Mouse (Mus musculus) MEL (cell line): ENCODE measurements at regions not wholly inside any gene's neighbourhood (a gene's known extent, or its start where the extent isn't known, plus 50 kb on each side); places are given as distances from the start of the nearest gene placed in this dataset.

Experiments used
- DNase-seq: peaks from one replicate; pipeline ENCODE4 v3.0.0; 2011; ENCODE audit warnings: low read depth, low spot score
- H3K27ac ChIP-seq: 2 replicates; pipeline ENCODE4 v1.5.1; 2012; ENCODE audit warnings: low read depth, mild to moderate bottlenecking, control low read depth, low read length, moderate library complexity; ENCODE audit not compliant: control insufficient read depth
- H3K27me3 ChIP-seq, 2 experiments: fragments of 150-350 bp in 1 of 2; sonication (generic) in 1 of 2; 2 replicates each; pipeline ENCODE4 v1.6.1; 2012; ENCODE audit warnings: low read length in 2 of 2, mild to moderate bottlenecking in 2 of 2, improper control_type of control experiment in 1 of 2, moderate library complexity in 1 of 2; ENCODE audit not compliant: insufficient read depth in 2 of 2, control insufficient read depth in 1 of 2
- H3K36me3 ChIP-seq, 2 experiments: 2 replicates each; pipeline ENCODE4 v1.6.1; 2012 to 2014; ENCODE audit warnings: low read length in 2 of 2, improper control_type of control experiment in 1 of 2, inconsistent platforms in 1 of 2, mild to moderate bottlenecking in 1 of 2; ENCODE audit not compliant: insufficient read depth in 2 of 2, control insufficient read depth in 1 of 2
- H3K4me1 ChIP-seq, 2 experiments: fragments of 150-350 bp in 1 of 2; sonication (generic) in 1 of 2; 2 replicates each; pipeline ENCODE4 v1.6.1; 2012; ENCODE audit warnings: low read length in 2 of 2, improper control_type of control experiment in 1 of 2, mild to moderate bottlenecking in 1 of 2; ENCODE audit not compliant: insufficient read depth in 2 of 2, control insufficient read depth in 1 of 2
- H3K4me3 ChIP-seq, 2 experiments: fragments of 150-350 bp in 1 of 2; sonication (generic) in 1 of 2; 2 replicates each; pipeline ENCODE4 v1.5.1; 2012; ENCODE audit warnings: low read depth in 2 of 2, low read length in 2 of 2, mild to moderate bottlenecking in 2 of 2, moderate library complexity in 2 of 2, control low read depth in 1 of 2, improper control_type of control experiment in 1 of 2; ENCODE audit not compliant: control insufficient read depth in 1 of 2, insufficient read depth in 1 of 2
- H3K79me2 ChIP-seq: 2 replicates; pipeline ENCODE4 v1.6.1; 2012; ENCODE audit warnings: mild to moderate bottlenecking, low read length, moderate library complexity; ENCODE audit not compliant: control insufficient read depth, poor library complexity, insufficient read depth
- H3K9ac ChIP-seq: 2 replicates; pipeline ENCODE4 v1.6.1; 2012; ENCODE audit warnings: low read depth, mild to moderate bottlenecking, control low read depth, low read length, moderate library complexity; ENCODE audit not compliant: control insufficient read depth, poor library complexity, severe bottlenecking
- H3K9me3 ChIP-seq: fragments of 150-350 bp; sonication (generic); replicated peaks from 2 replicates; pipeline ENCODE4 v1.6.1; 2012; ENCODE audit warnings: mild to moderate bottlenecking, low read length, improper control_type of control experiment, moderate library complexity; ENCODE audit not compliant: insufficient read depth
- CHD1 ChIP-seq: IDR thresholded peaks from 2 replicates; pipeline ENCODE4 v1.6.1; 2012; ENCODE audit warnings: low read depth, mild to moderate bottlenecking, inconsistent platforms, low read length, improper control_type of control experiment
- CHD2 ChIP-seq: IDR thresholded peaks from 2 replicates; pipeline ENCODE4 v1.6.1; 2011; ENCODE audit warnings: low read length, improper control_type of control experiment
- ETS1 ChIP-seq: IDR thresholded peaks from 2 replicates; pipeline ENCODE4 v1.6.1; 2012; ENCODE audit warnings: low read depth, mild to moderate bottlenecking, inconsistent platforms, low read length, improper control_type of control experiment, moderate library complexity
- GABPA ChIP-seq: IDR thresholded peaks from 2 replicates; pipeline ENCODE4 v1.6.1; 2012; ENCODE audit warnings: low read depth, mild to moderate bottlenecking, inconsistent platforms, low read length, improper control_type of control experiment, moderate library complexity
- GATA1 ChIP-seq: IDR thresholded peaks from 2 replicates; pipeline ENCODE4 v1.6.1; 2011; ENCODE audit warnings: low read depth, low read length, improper control_type of control experiment
- KAT2A ChIP-seq: conservative IDR thresholded peaks from 2 replicates; pipeline ENCODE4 v1.6.1; 2012; ENCODE audit warnings: low read depth, low read length, improper control_type of control experiment, inconsistent platforms
- MAX ChIP-seq: IDR thresholded peaks from 2 replicates; pipeline ENCODE4 v1.6.1; 2011; ENCODE audit warnings: low read length, improper control_type of control experiment
- MAZ ChIP-seq: IDR thresholded peaks from 2 replicates; pipeline ENCODE4 v1.6.1; 2012; ENCODE audit warnings: low read depth, mild to moderate bottlenecking, inconsistent platforms, low read length, improper control_type of control experiment
- MXI1 ChIP-seq: IDR thresholded peaks from 2 replicates; pipeline ENCODE4 v1.6.1; 2011; ENCODE audit warnings: mild to moderate bottlenecking, low read depth, low read length, improper control_type of control experiment
- NELFE ChIP-seq: IDR thresholded peaks from 2 replicates; pipeline ENCODE4 v1.6.1; 2011; ENCODE audit warnings: low read depth, low read length, improper control_type of control experiment
- NRF1 ChIP-seq: IDR thresholded peaks from 2 replicates; pipeline ENCODE4 v1.6.1; 2014; ENCODE audit warnings: low read depth, mild to moderate bottlenecking, inconsistent platforms, low read length, improper control_type of control experiment, moderate library complexity; ENCODE audit not compliant: poor library complexity, insufficient read depth, severe bottlenecking
- POLR2AphosphoS5 ChIP-seq: IDR thresholded peaks from 2 replicates; pipeline ENCODE4 v1.6.1; 2012; ENCODE audit warnings: low read depth, borderline replicate concordance, mild to moderate bottlenecking, inconsistent platforms, low read length, moderate library complexity, mixed read lengths
- SIN3A ChIP-seq: IDR thresholded peaks from 2 replicates; pipeline ENCODE4 v1.6.1; 2012; ENCODE audit warnings: low read length, improper control_type of control experiment, inconsistent platforms
- TAL1 ChIP-seq: IDR thresholded peaks from 2 replicates; pipeline ENCODE4 v1.6.1; 2012; ENCODE audit warnings: mild to moderate bottlenecking, inconsistent platforms, low read length, moderate library complexity, mixed read lengths
- TCF12 ChIP-seq: IDR thresholded peaks from 2 replicates; pipeline ENCODE4 v1.6.1; 2014; ENCODE audit warnings: low read depth, mild to moderate bottlenecking, inconsistent platforms, low read length, improper control_type of control experiment, moderate library complexity
- UBTF ChIP-seq: IDR thresholded peaks from 2 replicates; pipeline ENCODE4 v1.6.1; 2012; ENCODE audit warnings: low read depth, mild to moderate bottlenecking, inconsistent platforms, low read length, improper control_type of control experiment, moderate library complexity, borderline replicate concordance; ENCODE audit not compliant: insufficient read depth
- ZKSCAN1 ChIP-seq: IDR thresholded peaks from 2 replicates; pipeline ENCODE4 v1.6.1; 2012; ENCODE audit warnings: low read depth, mild to moderate bottlenecking, inconsistent platforms, low read length, improper control_type of control experiment, moderate library complexity
- ZNF384 ChIP-seq: IDR thresholded peaks from 2 replicates; pipeline ENCODE4 v1.6.1; 2012; ENCODE audit warnings: low read depth, mild to moderate bottlenecking, inconsistent platforms, low read length, improper control_type of control experiment

GRCm38 (mm10) chr9:43540131-43540530, 203.7 kb upstream of the Nectin1 start:
- Histone ChIP-seq H3K4me3 (no peak overlapping the region), H3K9ac (no peak overlapping the region), H3K36me3 (no peaks in the 10 kb centered on the region), H3K9me3 (no peaks in the 10 kb centered on the region), H3K4me1 (no peaks in the 10 kb centered on the region), H3K27me3 (no peaks in the 10 kb centered on the region), H3K79me2 (no peaks in the 10 kb centered on the region), H3K27ac (no peak overlapping the region)
- DNase-seq: no peak
- TF ChIP-seq GATA1 (no peak), CHD2 (no peak), MXI1 (no peak), POLR2AphosphoS5 (no peak), SIN3A (no peak), GABPA (no peak)

- no peaks in the 10 kb centered on the region for H3K36me3 ChIP-seq
- no peak overlapping the region for H3K9ac ChIP-seq
These were observed 202.6 kb upstream of the Nectin1 start for GRCm38 (mm10) chr9:43541234-43541633.

GRCm38 (mm10) chr9:43542077-43542654, 201.6 kb upstream of the Nectin1 start:
- Histone ChIP-seq H3K36me3 (no peaks in the 10 kb centered on the region), H3K27ac (no peak overlapping the region), H3K9me3 (no peaks in the 10 kb centered on the region), H3K4me3 (no peak overlapping the region), H3K27me3 (no peaks in the 10 kb centered on the region), H3K9ac (no peak overlapping the region), H3K4me1 (no peaks in the 10 kb centered on the region), H3K79me2 (no peaks in the 10 kb centered on the region)
- TF ChIP-seq CHD1: no peak
- TF ChIP-seq NRF1: no peak
- TF ChIP-seq MAX: no peak
- no peak for TF ChIP-seq UBTF
- TF ChIP-seq ZNF384: no peak
- TF ChIP-seq MAZ: no peak
- no peak for TF ChIP-seq NELFE
- TF ChIP-seq TCF12: no peak
- TF ChIP-seq ZKSCAN1: no peak
- no peak for DNase-seq

More at GRCm38 (mm10) chr9:43541234-43541633, 202.6 kb upstream of the Nectin1 start:
- H3K79me2 ChIP-seq: no peaks in the 10 kb centered on the region
- no peaks in the 10 kb centered on the region for H3K9me3 ChIP-seq
- H3K4me3 ChIP-seq: no peak overlapping the region
- no peak for TF ChIP-seq KAT2A
- no peak for TF ChIP-seq TAL1
- TF ChIP-seq ETS1: no peak
- TF ChIP-seq SIN3A: no peak
- no peaks in the 10 kb centered on the region for H3K27me3 ChIP-seq
- H3K27ac ChIP-seq: no peak overlapping the region
- H3K4me1 ChIP-seq: no peaks in the 10 kb centered on the region
- DNase-seq: no peak
